Mouse (Mus musculus) right cerebral cortex, postnatal 10 days (tissue): ENCODE results near the gene 1810062G17Rik.

Experiments
- DNase-seq, 2 experiments: peaks; one replicate each; pipeline ENCODE4 v3.0.0; 2021; ENCODE audit warnings: low spot score in 2 of 2

The 1810062G17Rik gene

DNA sequence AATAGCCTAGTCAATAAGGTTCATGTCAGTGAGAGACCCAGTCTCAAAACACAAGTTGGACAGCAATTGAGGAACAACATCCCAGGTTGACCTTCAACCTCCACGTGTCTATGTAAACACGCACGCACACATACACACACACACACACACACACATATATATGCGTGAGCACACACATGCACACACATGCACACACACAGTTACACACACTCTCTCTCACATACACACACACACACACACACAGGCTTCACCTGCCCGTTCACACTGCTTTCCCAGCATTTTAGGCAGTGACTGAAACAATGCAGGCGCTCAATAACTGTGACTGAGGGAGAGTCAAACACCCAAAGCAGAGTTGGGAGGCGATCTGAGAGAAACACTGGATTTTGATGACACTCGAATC lies 29.6 kb downstream of the 1810062G17Rik start:
- DNase-seq = no peak

DNA sequence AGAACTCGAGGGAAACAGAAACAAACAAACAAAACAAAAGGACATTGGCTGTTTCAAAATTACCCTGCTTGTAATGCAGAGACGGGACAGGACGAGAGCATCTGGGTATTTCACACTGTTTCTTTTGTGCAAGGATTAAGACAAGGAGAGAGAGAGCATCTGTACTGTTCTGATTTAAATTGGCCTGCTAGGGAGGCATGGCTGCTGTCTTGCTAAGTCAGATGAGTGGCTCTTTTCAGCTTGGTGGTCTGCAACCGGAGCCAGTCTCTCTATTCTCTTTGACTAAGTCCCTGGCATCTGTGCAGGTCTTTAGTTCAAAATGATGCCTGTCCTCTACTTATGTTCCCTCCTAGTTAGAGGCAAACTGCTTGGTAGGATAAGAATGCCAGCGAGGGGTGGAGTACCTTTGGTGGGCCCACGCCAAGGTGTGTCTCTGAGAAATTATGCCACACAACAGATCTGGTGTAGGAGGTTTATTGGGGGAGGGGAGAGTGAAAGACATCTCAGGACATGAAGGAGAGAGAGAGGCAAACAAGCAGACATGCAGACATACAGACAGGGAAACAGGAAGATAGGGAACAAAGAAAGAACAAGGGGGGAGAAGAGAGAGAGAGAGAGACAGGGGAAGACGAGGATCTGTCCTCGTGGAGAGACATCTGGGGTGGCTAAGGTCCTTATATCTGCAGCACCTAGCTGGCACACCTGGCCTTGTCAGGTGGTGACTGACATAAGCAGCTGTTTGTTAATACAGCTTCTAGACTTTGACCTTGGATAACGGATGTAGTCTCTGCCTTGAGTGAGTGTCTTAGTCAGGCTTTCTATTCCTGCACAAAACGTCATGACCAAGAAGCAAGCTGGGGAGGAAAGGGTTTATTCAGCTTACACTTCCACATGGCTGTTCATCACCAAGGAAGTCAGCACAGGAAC lies 30.3 kb downstream of the 1810062G17Rik start:
- no peak for DNase-seq

DNA sequence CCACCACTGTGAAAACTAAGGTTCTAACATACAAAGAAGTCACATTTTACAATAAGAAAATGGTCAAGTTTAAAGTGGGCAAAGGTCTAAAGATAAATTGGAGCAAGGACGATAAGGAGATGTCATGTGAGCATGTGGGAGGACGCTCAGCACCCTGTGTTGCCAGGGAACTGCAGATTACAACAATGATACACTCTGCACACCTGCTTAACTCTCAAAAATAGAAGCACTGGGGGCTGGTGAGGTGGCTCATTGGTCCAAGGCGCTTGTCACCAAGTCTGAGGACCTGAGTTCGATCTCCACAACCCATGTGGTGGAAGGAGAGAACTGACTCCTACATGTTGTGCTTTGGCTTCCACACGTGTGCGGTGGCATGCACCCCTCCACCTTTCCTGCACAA lies 35.8 kb downstream of the 1810062G17Rik start:
- DNase-seq = no peak

DNA sequence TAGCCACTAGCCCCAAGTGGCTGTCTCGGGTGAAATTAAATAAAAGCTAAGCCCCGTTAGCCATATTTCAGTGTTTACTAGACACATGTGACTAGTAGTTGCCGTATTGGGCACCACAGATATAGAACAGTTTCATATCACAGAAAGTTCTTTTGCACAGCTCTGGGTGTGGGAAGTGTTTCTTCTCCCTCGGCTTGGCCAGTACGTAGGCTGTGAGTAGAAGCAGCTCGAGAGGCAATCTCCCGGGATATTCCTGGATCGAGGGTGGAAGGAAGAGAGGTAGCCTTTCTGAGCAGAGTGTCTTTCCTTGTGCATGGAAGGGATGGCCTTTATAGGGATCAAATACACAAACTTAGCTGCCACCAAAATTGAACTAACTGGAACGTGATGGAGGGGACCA lies 40.5 kb downstream of the 1810062G17Rik start:
- peak; percentile 45 to 58 for DNase-seq

DNA sequence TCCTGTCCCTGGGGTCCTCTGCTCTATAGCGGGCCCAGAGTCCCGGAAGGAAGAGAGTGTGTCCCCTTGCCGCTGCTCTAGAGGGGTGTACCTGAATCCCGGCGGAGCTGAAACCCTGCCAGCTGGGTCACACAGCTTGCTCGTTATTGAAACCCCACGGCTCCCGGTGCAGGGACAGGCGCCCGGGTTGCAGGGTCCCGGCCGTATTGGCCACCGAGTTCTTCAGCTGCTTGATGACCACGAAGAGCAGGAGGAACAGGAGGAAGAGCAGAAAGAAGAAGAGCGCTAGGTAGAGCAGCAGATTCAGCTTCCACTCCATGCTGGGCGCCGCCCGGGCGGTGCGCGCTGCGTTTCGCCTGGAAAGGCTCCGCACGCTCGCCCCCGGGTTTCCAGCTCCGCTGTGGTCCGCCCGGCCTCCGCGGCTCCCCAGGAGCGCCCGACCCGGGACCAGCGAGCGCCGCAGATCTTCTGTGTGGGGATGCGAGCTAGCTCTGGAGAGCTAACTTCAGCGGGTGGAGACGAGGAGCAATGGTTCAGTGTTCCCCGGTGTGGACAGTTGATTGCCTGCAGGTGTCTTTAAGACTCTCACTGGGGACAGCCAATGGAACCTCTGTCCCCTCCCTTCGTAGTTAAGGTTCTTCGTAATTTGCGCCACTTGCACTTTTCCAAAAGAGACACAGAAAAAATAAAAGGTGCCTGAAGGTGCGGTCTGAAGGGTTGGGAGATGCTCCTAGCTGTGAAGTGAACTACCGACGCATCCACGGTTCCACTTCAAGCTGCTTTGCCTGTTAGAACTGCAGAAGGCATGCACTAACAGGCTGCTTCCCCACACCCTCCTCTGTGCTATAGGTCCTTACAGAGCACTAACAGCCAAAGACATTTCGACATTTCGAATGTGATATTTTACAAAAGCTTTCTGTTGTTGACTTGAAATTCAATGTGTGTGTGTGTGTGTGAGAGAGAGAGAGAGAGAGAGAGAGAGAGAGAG lies 45.6 kb downstream of the 1810062G17Rik start, which contains the start of gene Gm11549:
Gene Gm11549, minus strand, starts transcription at position 741 of the 988 bp plus-strand sequence.
- DNase-seq = peak; percentile 49 to 57

DNA sequence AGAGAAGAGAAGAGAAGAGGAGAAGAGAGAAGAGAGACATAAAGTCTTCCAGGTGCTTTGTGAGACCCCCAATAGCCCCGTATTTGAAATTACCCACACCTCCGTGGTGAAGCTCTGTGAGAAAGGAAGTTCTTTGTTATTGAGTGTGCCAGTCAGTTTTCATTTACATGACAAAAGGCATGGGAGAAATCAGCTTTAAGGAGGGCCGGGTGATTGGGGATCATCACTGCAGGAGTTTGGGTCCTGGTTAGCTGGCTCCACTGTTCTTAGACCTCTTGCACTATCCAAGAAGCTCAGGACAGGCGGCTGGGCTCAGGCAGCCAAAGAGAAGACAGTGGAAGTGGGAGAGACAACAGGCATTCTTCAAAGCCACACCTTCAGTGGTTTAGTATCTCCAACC lies 46.4 kb downstream of the 1810062G17Rik start:
- no peak for DNase-seq

DNA sequence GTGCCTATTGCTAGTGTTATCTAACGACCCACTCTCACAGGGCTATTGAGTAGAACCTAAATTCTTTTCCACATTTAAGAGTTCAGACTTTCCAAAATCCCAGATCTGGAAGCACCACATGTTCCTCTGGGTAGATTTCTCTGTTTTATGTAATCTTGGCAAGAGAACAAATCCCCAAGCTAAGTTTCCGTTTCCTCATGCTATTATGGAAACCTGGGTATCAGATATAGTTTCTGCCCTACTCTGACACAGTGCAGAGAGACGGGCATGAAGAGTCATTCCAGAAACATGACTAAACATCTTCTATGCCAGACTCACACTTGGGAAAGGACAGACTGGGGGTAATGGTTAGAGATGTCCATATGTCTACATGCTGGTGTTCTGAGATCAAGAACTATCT lies 48.7 kb downstream of the 1810062G17Rik start:
- DNase-seq = no peak

DNA sequence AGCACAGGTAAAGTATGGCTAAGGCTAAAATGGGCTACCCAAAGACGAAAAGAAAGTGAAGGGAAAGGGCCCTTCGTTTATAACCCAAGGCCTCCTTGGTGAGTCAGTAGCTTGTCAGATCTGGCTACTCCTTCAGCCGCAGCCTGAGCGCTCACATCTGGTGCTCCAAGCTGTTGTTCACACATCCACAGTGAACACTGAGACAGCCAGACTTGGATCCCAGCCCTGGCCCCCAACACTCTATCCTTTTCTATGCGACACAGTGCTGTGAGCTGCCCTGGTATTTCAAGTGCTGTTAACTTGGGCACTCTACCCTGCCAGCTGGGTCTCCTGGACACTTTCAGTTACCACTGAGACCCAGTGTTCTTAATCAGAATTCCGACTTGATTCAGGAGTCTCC lies 54.6 kb downstream of the 1810062G17Rik start:
- peak; percentile 83 to 88 for DNase-seq

DNA sequence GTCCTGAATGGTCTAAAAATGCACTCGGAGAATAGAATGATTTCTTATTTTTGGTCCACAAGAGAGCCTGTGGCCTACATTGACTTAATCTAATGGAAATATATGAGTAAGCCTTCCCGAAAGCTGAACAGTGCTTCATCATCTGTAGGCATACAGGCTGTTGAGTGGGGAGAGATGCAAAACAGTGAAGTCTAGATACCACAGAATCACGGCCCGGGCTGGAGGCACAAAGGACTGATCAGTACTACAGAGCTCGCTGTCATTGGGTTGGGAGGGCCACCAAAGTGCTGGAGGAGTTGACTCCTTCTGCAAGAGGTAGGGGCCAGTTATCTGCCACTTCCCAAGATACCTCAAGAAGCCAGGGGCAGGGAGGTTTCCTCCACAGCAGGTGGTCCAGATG lies 55.0 kb downstream of the 1810062G17Rik start:
- DNase-seq = peak in 1 of 2 experiments; percentile 32

DNA sequence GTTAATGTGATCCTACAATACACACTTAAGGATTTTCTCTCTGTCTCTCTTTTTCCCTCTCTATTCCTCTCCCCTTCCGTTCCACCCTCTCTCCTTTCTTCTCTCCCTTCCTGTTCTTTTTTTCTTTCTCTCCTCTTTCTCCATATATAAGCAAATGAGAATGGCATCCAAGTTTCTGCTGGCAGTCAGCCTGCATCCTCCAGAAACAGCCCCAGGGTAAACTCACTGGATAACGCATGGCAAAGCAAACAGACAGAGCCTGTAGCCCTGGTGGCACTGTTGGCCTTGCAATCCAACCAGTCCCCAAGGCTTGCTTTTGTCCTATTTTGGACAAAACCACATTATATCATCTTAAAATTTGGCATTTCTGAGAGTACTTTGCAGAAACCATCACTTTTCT lies 55.5 kb downstream of the 1810062G17Rik start:
- DNase-seq = peak; percentile 48 to 58
